Mouse (Mus musculus): Measurements from ENCODE around the gene Pex16.

Gene Pex16

GRCm38 (mm10) chr2:92370821-92371805 is 3.4 kb upstream of the Pex16 start:
- peak; percentile 87 to 91 for DNase-seq

- DNase-seq, result peak in 1 of 2 experiments; percentile 53
Measured at GRCm38 (mm10) chr2:92371971-92372690, 2.3 kb upstream of the Pex16 start.

- peak; percentile 79 to 84 for DNase-seq
Measured at GRCm38 (mm10) chr2:92372767-92373436, 1.6 kb upstream of the Pex16 start.

- DNase-seq, result no peak
Measured at GRCm38 (mm10) chr2:92373437-92373813, 1.1 kb upstream of the Pex16 start.

- peak; percentile 99 for DNase-seq
Measured at GRCm38 (mm10) chr2:92375099-92375623, 685 bp downstream of the Pex16 start.

GRCm38 (mm10) chr2:92375788-92376187 is 1.3 kb downstream of the Pex16 start:
- no peak for DNase-seq

GRCm38 (mm10) chr2:92376300-92376699 is 1.8 kb downstream of the Pex16 start:
- no peak for DNase-seq

GRCm38 (mm10) chr2:92377320-92377719 is 2.8 kb downstream of the Pex16 start:
- DNase-seq, result no peak

GRCm38 (mm10) chr2:92379783-92380494 is 5.5 kb downstream of the Pex16 start:
- DNase-seq, result no peak

GRCm38 (mm10) chr2:92380495-92381050 is 6.1 kb downstream of the Pex16 start:
- no peak for DNase-seq

- no peak for DNase-seq
Measured at GRCm38 (mm10) chr2:92381161-92381560, 6.7 kb downstream of the Pex16 start.

- no peak for DNase-seq
Measured at GRCm38 (mm10) chr2:92381901-92382588, 7.6 kb downstream of the Pex16 start, which contains the start of gene 1700029I15Rik. Gene 1700029I15Rik (plus strand): TSS chr2:92382538.

GRCm38 (mm10) chr2:92382759-92383158 is 8.3 kb downstream of the Pex16 start:
- no peak for DNase-seq

- DNase-seq, result no peak
Measured at GRCm38 (mm10) chr2:92384101-92384500, 9.6 kb downstream of the Pex16 start.

GRCm38 (mm10) chr2:92385113-92386051 is 10.9 kb downstream of the Pex16 start:
- DNase-seq, result no peak

- DNase-seq, result no peak
Measured at GRCm38 (mm10) chr2:92386821-92387570, 12.5 kb downstream of the Pex16 start.

GRCm38 (mm10) chr2:92387646-92388045 is 13.2 kb downstream of the Pex16 start:
- DNase-seq, result no peak

- DNase-seq, result no peak
Measured at GRCm38 (mm10) chr2:92388081-92388517, 13.6 kb downstream of the Pex16 start.
